ENCODE assay signal across 19 mouse cellular contexts in genomic region chr3:71103550-71103949, GRCm38 (mm10).
"Had no signal": no experiment of that assay in that cellular context is flagged by ENCODE, and none has a peak within 500 bp of the region (broad histone marks: within the 10 kb centered on the region; RNA-seq: fewer than 3 reads in every experiment).

No protein-coding gene starts in this region.

- ATAC-seq: intestine, embryonic 16.5 days; liver, embryonic 12.5 days had no signal

- DNase-seq: kidney, adult 18-20 months; kidney, adult 9 months; kidney, postnatal 14 days; kidney, postnatal 4 days; liver; lung, adult 18-20 months; lung, postnatal 10 days; lung, postnatal 36 days; thymus, adult 18-20 months; thymus, postnatal 36 days had no signal

- H3K9ac ChIP-seq: limb, embryonic 13.5 days; liver, embryonic 12.5 days; liver, embryonic 15.5 days; lung, embryonic 15.5 days; neural tube, embryonic 12.5 days; neural tube, embryonic 15.5 days had no signal

- H3K36me3 ChIP-seq: limb, embryonic 10.5 days; limb, embryonic 13.5 days; liver, embryonic 12.5 days; liver, embryonic 15.5 days; lung, embryonic 15.5 days; neural tube, embryonic 12.5 days; neural tube, embryonic 15.5 days had no signal

- H3K4me2 ChIP-seq: limb, embryonic 13.5 days; liver, embryonic 12.5 days; liver, embryonic 15.5 days; lung, embryonic 15.5 days; neural tube, embryonic 12.5 days; neural tube, embryonic 15.5 days had no signal

- H3K27me3 ChIP-seq: limb, embryonic 13.5 days; liver, embryonic 12.5 days; liver, embryonic 15.5 days; lung, embryonic 15.5 days; megakaryocyte, embryonic 14.5 days; neural tube, embryonic 12.5 days; neural tube, embryonic 15.5 days had no signal

- H3K9me3 ChIP-seq: limb, embryonic 10.5 days; limb, embryonic 13.5 days; liver, embryonic 15.5 days; lung, embryonic 15.5 days; megakaryocyte, embryonic 14.5 days; neural tube, embryonic 12.5 days; neural tube, embryonic 15.5 days had no signal

- H3K4me1 ChIP-seq: limb, embryonic 10.5 days; limb, embryonic 13.5 days; liver, embryonic 12.5 days; liver, embryonic 15.5 days; lung, embryonic 15.5 days; megakaryocyte, embryonic 14.5 days; neural tube, embryonic 12.5 days; neural tube, embryonic 15.5 days had no signal

- H3K4me3 ChIP-seq: limb, embryonic 10.5 days; limb, embryonic 13.5 days; liver, embryonic 12.5 days; liver, embryonic 15.5 days; lung, embryonic 15.5 days; megakaryocyte, embryonic 14.5 days; neural tube, embryonic 12.5 days; neural tube, embryonic 15.5 days had no signal

- H3K27ac ChIP-seq: limb, embryonic 10.5 days; limb, embryonic 13.5 days; liver, embryonic 12.5 days; liver, embryonic 15.5 days; lung, embryonic 15.5 days; neural tube, embryonic 12.5 days; neural tube, embryonic 15.5 days had no signal
